Mouse (Mus musculus): ENCODE measurements at regions not wholly inside any gene's neighbourhood (a gene's known extent, or its start where the extent isn't known, plus 50 kb on each side); places are given as distances from the start of the nearest gene placed in this dataset.

DNA sequence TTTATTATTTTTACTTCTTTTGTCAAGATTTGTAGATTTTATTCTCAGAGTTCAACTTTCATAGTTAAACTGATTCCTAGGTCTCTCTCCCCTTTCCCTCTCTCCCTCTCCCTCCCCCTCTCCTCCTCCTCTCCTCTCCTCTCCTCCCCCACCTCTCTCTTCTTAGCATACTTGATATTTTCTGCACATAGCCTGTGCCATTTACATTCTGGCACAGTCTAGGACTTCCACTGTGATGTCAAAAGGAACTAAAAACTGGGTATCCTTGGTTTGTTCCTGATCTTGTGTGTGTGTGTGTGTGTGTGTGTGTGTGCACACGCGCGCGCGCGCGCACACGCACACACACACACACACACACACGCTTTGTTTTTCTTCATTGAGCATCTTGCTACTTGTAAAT, 64.9 kb upstream of the Htr1a start:
- TF ChIP-seq CTCF (IDR thresholded peaks at IDR 0.05; ENCODE audit: borderline replicate concordance, extremely low read depth, insufficient read depth, insufficient read length) (no peak), POLR2A (IDR thresholded peaks at IDR 0.05; ENCODE audit: borderline replicate concordance, extremely low read depth, insufficient read depth, insufficient read length, poor library complexity, severe bottlenecking) (no peak)
